Mouse (Mus musculus) limb, embryonic 11.5 days (tissue): ENCODE results near the gene Nxn. TPM values are rescaled to one million over a fixed set of nuclear protein-coding genes. Genes with fewer than 3 reads are reported as not detected.

Experiments used
- ATAC-seq: fragments of 200-750 bp; cut with Nextera tagmentation; 2 replicates; pipeline ENCODE4 v1.8.0; 2017; ENCODE audit warnings: low read depth; ENCODE audit not compliant: insufficient number of reproducible peaks, low FRiP score, low TSS enrichment
- DNase-seq: peaks from one replicate; pipeline ENCODE4 v3.0.0-alpha.2; 2015; ENCODE audit warnings: low spot score
- H3K27ac ChIP-seq: fragments of 300-500 bp; sonication (generic); replicated peaks from 2 replicates; pipeline ENCODE4 v1.5.1; 2014; ENCODE audit warnings: low read depth, mild to moderate bottlenecking, low read length
- H3K27me3 ChIP-seq: fragments of 300-500 bp; sonication (generic); 2 replicates; pipeline ENCODE4 v1.6.1; 2014; ENCODE audit warnings: mild to moderate bottlenecking, low read length, mixed read lengths; ENCODE audit not compliant: control insufficient read depth, insufficient read depth
- H3K36me3 ChIP-seq: fragments of 300-500 bp; sonication (generic); 2 replicates; pipeline ENCODE4 v1.6.1; 2014; ENCODE audit warnings: mild to moderate bottlenecking, low read length, moderate library complexity, mixed read lengths; ENCODE audit not compliant: control insufficient read depth, insufficient read depth
- H3K4me1 ChIP-seq: fragments of 300-500 bp; sonication (generic); 2 replicates; pipeline ENCODE4 v1.6.1; 2014; ENCODE audit warnings: low read length, mixed read lengths; ENCODE audit not compliant: control insufficient read depth, insufficient read depth
- H3K4me2 ChIP-seq: fragments of 300-500 bp; sonication (generic); 2 replicates; pipeline ENCODE4 v1.6.1; 2014; ENCODE audit warnings: low read depth, mild to moderate bottlenecking, moderate library complexity; ENCODE audit not compliant: severe bottlenecking
- H3K4me3 ChIP-seq: fragments of 300-500 bp; sonication (generic); 2 replicates; pipeline ENCODE4 v1.5.1; 2014; ENCODE audit warnings: low read depth, low read length
- H3K9ac ChIP-seq: fragments of 300-500 bp; sonication (generic); 2 replicates; pipeline ENCODE4 v1.6.1; 2014; ENCODE audit warnings: mild to moderate bottlenecking, low read length
- H3K9me3 ChIP-seq: fragments of 300-500 bp; sonication (generic); 2 replicates; pipeline ENCODE4 v1.6.1; 2016; ENCODE audit warnings: low read length; ENCODE audit not compliant: control insufficient read depth
- WGBS: fragments of 180-500 bp; shearing (Covaris S2); extraction: QIAGEN DNeasy Blood & Tissue Kit; methylation state at CpG from one replicate; pipeline ENCODE4 v1.1.7; 2014; 5-methylcytosine and 5-hydroxymethylcytosine counted together
- polyA plus RNA-seq: library from polyadenylated mRNA; unstranded; fragments of >200 nt; fragmentation: Nextera tagmentation; extraction: Ambion mirVana; gene quantifications from 2 replicates; pipeline ENCODE4 v1.2.1, GENCODE M21; 2014

The Nxn gene
- polyA plus RNA-seq, 1 experiment from 2014 or later, result 45.7 TPM

GRCm38 (mm10) chr11:76355425-76355824 is 43.5 kb downstream of the Nxn start:
- DNase-seq (no peak), ATAC-seq (no peak)
- no peak overlapping the region for H3K27ac ChIP-seq
- no peak overlapping the region for H3K4me2 ChIP-seq
- no peaks in the 10 kb centered on the region for H3K36me3 ChIP-seq
- H3K4me1 ChIP-seq, result peaks cover 48% of the 10 kb centered on the region
- H3K4me3 ChIP-seq, result no peak overlapping the region
- no peaks in the 10 kb centered on the region for H3K27me3 ChIP-seq
- no peaks in the 10 kb centered on the region for H3K9me3 ChIP-seq
- 78% methylated on average over 6 of the region's 6 CpGs for WGBS
- no peak overlapping the region for H3K9ac ChIP-seq

- 64% methylated on average over 16 of the region's 16 CpGs for WGBS
- DNase-seq, result no peak
- no peaks in the 10 kb centered on the region for H3K36me3 ChIP-seq
- H3K27ac ChIP-seq, result peak overlapping the region; percentile 36
- H3K9me3 ChIP-seq, result no peaks in the 10 kb centered on the region
- H3K9ac ChIP-seq, result no peak overlapping the region
- ATAC-seq, result no peak
- H3K4me3 ChIP-seq, result no peak overlapping the region
- H3K4me2 ChIP-seq, result no peak overlapping the region
- H3K27me3 ChIP-seq, result no peaks in the 10 kb centered on the region
- H3K4me1 ChIP-seq, result peaks cover 52% of the 10 kb centered on the region
Observed at GRCm38 (mm10) chr11:76352861-76353558, 45.9 kb downstream of the Nxn start.

GRCm38 (mm10) chr11:76351624-76352011 is 47.3 kb downstream of the Nxn start:
- Histone ChIP-seq H3K9ac (no peak overlapping the region), H3K36me3 (no peaks in the 10 kb centered on the region), H3K27me3 (no peaks in the 10 kb centered on the region), H3K9me3 (no peaks in the 10 kb centered on the region), H3K4me2 (no peak overlapping the region), H3K27ac (no peak overlapping the region; the same call in 1 of the 2 replicates), H3K4me3 (no peak overlapping the region), H3K4me1 (peaks cover 49% of the 10 kb centered on the region)
- 31% methylated on average over 3 of the region's 3 CpGs for WGBS
- ATAC-seq, result no peak
- DNase-seq, result no peak

DNA sequence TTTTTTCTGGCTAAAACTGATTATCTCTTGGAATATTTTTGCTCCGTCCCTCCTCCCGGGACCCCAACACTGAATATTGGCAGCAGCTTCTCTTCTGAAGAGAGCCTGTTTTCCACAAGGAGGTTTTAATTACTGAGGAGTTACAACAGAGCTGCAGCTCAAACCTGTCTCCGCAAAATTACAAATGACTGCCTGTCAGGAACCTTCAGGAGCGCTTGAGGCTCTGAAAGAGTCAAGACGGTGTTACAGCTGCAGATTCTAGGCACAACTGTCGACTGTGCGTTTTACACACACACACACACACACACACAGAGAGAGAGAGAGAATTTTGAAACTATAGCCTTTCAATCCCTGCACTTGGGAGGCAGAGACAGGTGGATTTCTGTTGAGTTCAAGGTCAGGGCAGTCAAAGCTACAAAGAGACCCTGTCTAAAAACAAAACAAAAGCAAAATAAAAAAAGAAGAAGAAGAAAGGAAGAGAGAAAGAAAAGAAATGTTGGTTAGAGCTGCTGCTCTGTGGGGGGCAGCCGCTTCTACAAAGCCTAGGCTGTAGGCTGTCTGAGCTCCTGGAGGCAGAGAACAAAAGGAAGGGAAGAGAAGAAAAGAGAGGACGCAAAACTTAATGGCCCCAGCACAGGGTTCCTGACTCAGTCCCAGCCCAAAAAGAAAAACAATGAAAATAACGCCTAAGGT is 47.9 kb downstream of the Nxn start:
- H3K4me1 ChIP-seq, result peaks cover 49% of the 10 kb centered on the region
- no peak overlapping the region for H3K9ac ChIP-seq
- H3K4me3 ChIP-seq, result no peak overlapping the region
- no peak for ATAC-seq
- no peaks in the 10 kb centered on the region for H3K27me3 ChIP-seq
- H3K4me2 ChIP-seq, result no peak overlapping the region
- no peak for DNase-seq
- H3K9me3 ChIP-seq, result no peaks in the 10 kb centered on the region
- H3K36me3 ChIP-seq, result no peaks in the 10 kb centered on the region
- WGBS, result 11% methylated on average over 10 of the region's 10 CpGs
- peak overlapping the region; percentile 42 for H3K27ac ChIP-seq

- DNase-seq (no peak), ATAC-seq (no peak)
- Histone ChIP-seq H3K27ac (peak overlapping the region; percentile 59; the same call in 1 of the 2 replicates), H3K9ac (no peak overlapping the region), H3K4me2 (no peak overlapping the region), H3K27me3 (no peaks in the 10 kb centered on the region), H3K4me3 (no peak overlapping the region), H3K4me1 (peaks cover 44% of the 10 kb centered on the region), H3K9me3 (no peaks in the 10 kb centered on the region), H3K36me3 (no peaks in the 10 kb centered on the region)
- 58% methylated on average over 5 of the region's 5 CpGs for WGBS
Observed at GRCm38 (mm10) chr11:76349833-76350232, 49.1 kb downstream of the Nxn start.

GRCm38 (mm10) chr11:76347589-76347988 is 51.4 kb downstream of the Nxn start:
- Histone ChIP-seq H3K36me3 (no peaks in the 10 kb centered on the region), H3K4me1 (peaks cover 48% of the 10 kb centered on the region), H3K9me3 (no peaks in the 10 kb centered on the region), H3K4me2 (no peak overlapping the region), H3K4me3 (no peak overlapping the region), H3K27me3 (no peaks in the 10 kb centered on the region), H3K27ac (no peak overlapping the region), H3K9ac (no peak overlapping the region)
- 88% methylated on average over 4 of the region's 4 CpGs for WGBS
- ATAC-seq, result no peak
- DNase-seq, result no peak

GRCm38 (mm10) chr11:76343031-76343430 is 55.9 kb downstream of the Nxn start:
- ATAC-seq (no peak), DNase-seq (peak; percentile 81)
- Histone ChIP-seq H3K4me3 (no peak overlapping the region), H3K9me3 (no peaks in the 10 kb centered on the region), H3K27ac (peak overlapping the region; percentile 87), H3K27me3 (no peaks in the 10 kb centered on the region), H3K9ac (peak overlapping the region; percentile 3; the same call in 1 of the 2 replicates), H3K36me3 (no peaks in the 10 kb centered on the region), H3K4me1 (peaks cover 23% of the 10 kb centered on the region), H3K4me2 (peak overlapping the region; percentile 34)
- WGBS, result 19% methylated on average over 9 of the region's 9 CpGs

DNA sequence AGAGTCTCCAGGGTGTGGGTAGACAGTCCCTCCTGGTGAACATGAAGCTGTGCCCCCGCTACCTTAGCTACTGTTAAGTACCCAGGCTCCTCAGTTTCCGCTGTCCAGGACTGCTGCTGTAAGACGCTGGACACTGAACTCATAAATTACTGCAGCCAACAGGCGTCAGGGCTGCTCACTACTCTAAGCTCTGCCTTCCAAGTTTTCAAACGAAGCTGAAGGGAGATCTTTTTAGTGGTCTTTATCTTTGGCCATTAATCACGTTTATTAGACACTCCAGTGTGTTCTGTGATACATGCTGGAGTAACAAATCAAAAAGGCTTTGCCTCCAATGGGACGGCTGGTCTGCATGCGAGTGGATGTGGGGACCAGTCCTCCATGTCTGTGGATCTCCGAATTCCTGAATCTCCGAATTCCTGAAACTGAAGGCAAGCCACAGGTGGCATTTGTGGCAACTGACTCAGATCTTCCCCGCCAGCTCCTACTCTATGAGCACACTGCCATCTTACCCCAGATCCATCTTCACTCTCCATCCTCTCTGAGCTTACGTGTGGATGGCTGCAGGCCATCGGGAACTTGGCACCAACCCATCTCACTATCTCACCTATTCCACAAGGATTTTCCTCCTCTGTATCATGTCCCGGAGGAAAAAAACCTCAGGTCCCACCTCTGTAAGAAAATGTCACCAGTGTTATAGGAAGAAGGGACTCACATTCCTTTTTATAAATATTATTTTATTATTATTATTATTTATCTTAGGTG is 56.9 kb downstream of the Nxn start:
- H3K4me2 ChIP-seq, result no peak overlapping the region
- H3K36me3 ChIP-seq, result no peaks in the 10 kb centered on the region
- DNase-seq, result no peak
- H3K4me3 ChIP-seq, result no peak overlapping the region
- H3K9me3 ChIP-seq, result no peaks in the 10 kb centered on the region
- H3K27me3 ChIP-seq, result no peaks in the 10 kb centered on the region
- H3K4me1 ChIP-seq, result peaks cover 23% of the 10 kb centered on the region
- H3K9ac ChIP-seq, result no peak overlapping the region
- 40% methylated on average over 14 of the region's 14 CpGs for WGBS
- peak overlapping the region; percentile 87; the same call in 1 of the 2 replicates for H3K27ac ChIP-seq
- ATAC-seq, result no peak
